Mouse (Mus musculus) layer of hippocampus, postnatal 10 days (tissue): ENCODE results near the gene Tmem106b. TPM values are rescaled to one million over a fixed set of nuclear protein-coding genes. Genes with fewer than 3 reads are reported as not detected.

Source experiments
- total RNA-seq, 2 experiments: library from RNA; stranded (reverse); gene quantifications; 2 replicates each; pipeline ENCODE4 v1.2.3; 2021

Gene Tmem106b
- total RNA-seq, 2 experiments from 2014 or later: 126 to 148 TPM

Other genes with a start within 250 kb of the Tmem106b start
- under 1 TPM; 0.09 to 0.36 TPM for gene Vwde, start 155.2 kb downstream of the Tmem106b start, total RNA-seq